Comparison of ENCODE assay signal across 12 mouse cellular contexts in the genomic region with DNA sequence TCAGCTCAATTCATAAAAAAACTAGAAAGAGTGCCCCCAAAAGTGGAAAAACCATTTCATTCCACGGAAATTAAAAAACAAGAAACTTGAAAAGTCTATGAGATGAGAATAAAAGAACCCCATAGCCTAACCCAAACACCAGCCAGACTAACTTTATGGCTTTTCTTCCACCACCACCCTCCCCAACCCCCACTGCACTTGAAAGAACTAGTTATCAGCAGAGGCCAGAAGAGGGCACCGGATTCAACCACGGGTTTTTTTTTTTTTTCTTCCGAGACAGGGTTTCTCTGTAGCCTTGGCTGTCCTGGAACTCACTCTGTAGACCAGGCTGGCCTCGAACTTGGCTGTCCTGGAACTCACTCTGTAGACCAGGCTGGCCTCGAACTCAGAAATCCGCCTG. TPM values are rescaled to one million over a fixed set of nuclear protein-coding genes. Genes with fewer than 3 reads are reported as not detected.
DNase-seq lines count a peak whose midpoint lies in the region; ATAC-seq and TF ChIP-seq lines count a peak whose summit lies in the region.
"Had no signal": no experiment of that assay in that cellular context is flagged by ENCODE, and none has a peak within 500 bp of the region (broad histone marks: within the 10 kb centered on the region; RNA-seq: fewer than 3 reads in every experiment).

No protein-coding gene starts in this region.

- TF ChIP-seq EP300 in MEL (IDR thresholded peaks at IDR 0.05; ENCODE audit: low read depth in 1 of 2, low read length in 2 of 2) = peak; percentile 77 to 80

- no peak for TF ChIP-seq RAD21 in MEL (IDR thresholded peaks at IDR 0.05; ENCODE audit: low read depth, low read length)

- no peak for DNase-seq in hindbrain, embryonic 10.5 days (ENCODE audit: low spot score)
- DNase-seq in hindbrain, embryonic 11.5 days (ENCODE audit: low spot score) = no peak
- DNase-seq in 3T3-L1 (ENCODE audit: low read depth, low spot score) (peak; percentile 54), MEL (ENCODE audit: low read depth, low spot score) (peak; percentile 90), liver (peak; percentile 84)
- DNase-seq in kidney, postnatal 25 days = no peak
- DNase-seq in gastrocnemius, postnatal 14 days = no peak
- no peak for DNase-seq in ovary, adult 18-20 months (ENCODE audit: low spot score)
- DNase-seq: cerebellum, adult 9-11 months had no signal

- no peak overlapping the region for H3K27ac ChIP-seq in hindbrain, embryonic 10.5 days
- H3K27ac ChIP-seq in hindbrain, embryonic 11.5 days (ENCODE audit: low read depth, low read length) = no peak overlapping the region
- peak overlapping the region; percentile 83 for H3K27ac ChIP-seq in MEL (ENCODE audit: control insufficient read depth, low read depth, low read length)
- H3K27ac ChIP-seq: limb, embryonic 12.5 days; stomach, postnatal 0 days had no signal

- WGBS in hindbrain, embryonic 10.5 days = 70% methylated on average over 7 of the region's 7 CpGs
- 72% methylated on average over 7 of the region's 7 CpGs for WGBS in hindbrain, embryonic 11.5 days

- peak overlapping the region; percentile 99 for H3K4me3 ChIP-seq in hindbrain, embryonic 10.5 days
- no peak overlapping the region for H3K4me3 ChIP-seq in hindbrain, embryonic 11.5 days (ENCODE audit: low read depth, low read length)
- H3K4me3 ChIP-seq in MEL (ENCODE audit: control insufficient read depth in 1 of 2, insufficient read depth in 1 of 2, low read depth in 2 of 2, low read length in 2 of 2) = peak overlapping the region; percentile 43 to 74

- TF ChIP-seq CTCF in MEL (IDR thresholded peaks at IDR 0.05 in 2 of 3, conservative IDR thresholded peaks at IDR 0.05 in 1 of 3; ENCODE audit: control insufficient read depth in 1 of 3, insufficient read depth in 1 of 3, low read depth in 2 of 3, low read length in 3 of 3, poor library complexity in 1 of 3, severe bottlenecking in 1 of 3) = peak in 1 of 3 experiments; percentile 37; a peak in 2 of 6 replicates

- no peaks in the 10 kb centered on the region for H3K27me3 ChIP-seq in hindbrain, embryonic 10.5 days (ENCODE audit: insufficient read depth, poor library complexity, severe bottlenecking)
- no peaks in the 10 kb centered on the region for H3K27me3 ChIP-seq in hindbrain, embryonic 11.5 days (ENCODE audit: control insufficient read depth, insufficient read depth, low read length)
- H3K27me3 ChIP-seq in MEL (ENCODE audit: control insufficient read depth in 1 of 2, insufficient read depth in 2 of 2, low read length in 2 of 2) = no peaks in the 10 kb centered on the region
- H3K27me3 ChIP-seq: limb, embryonic 12.5 days had no signal

- no peak overlapping the region for H3K9ac ChIP-seq in hindbrain, embryonic 11.5 days (ENCODE audit: low read depth, low read length)
- peak overlapping the region; percentile 24 for H3K9ac ChIP-seq in MEL (ENCODE audit: control insufficient read depth, low read depth, low read length, poor library complexity, severe bottlenecking)
- H3K9ac ChIP-seq: limb, embryonic 12.5 days had no signal

- ATAC-seq in hindbrain, embryonic 11.5 days (ENCODE audit: low FRiP score) = no peak
- ATAC-seq: forebrain, postnatal 0 days had no signal

- no peak overlapping the region for H3K4me2 ChIP-seq in hindbrain, embryonic 11.5 days (replicated peaks; ENCODE audit: low read depth, low read length)

- TF ChIP-seq POLR2A in MEL (IDR thresholded peaks at IDR 0.05; ENCODE audit: control insufficient read depth in 1 of 2, insufficient read depth in 1 of 2, low read depth in 1 of 2, low read length in 2 of 2, poor library complexity in 1 of 2) = no peak; a peak in 1 of 4 replicates

- H3K79me2 ChIP-seq in MEL (ENCODE audit: control insufficient read depth, insufficient read depth, low read length, poor library complexity) = peaks cover 67% of the 10 kb centered on the region

- H3K36me3 ChIP-seq in hindbrain, embryonic 10.5 days = 0 out of 2 replicates have a peak, but pooled peaks cover 10% of the 10 kb centered on the region
- H3K36me3 ChIP-seq in hindbrain, embryonic 11.5 days (ENCODE audit: control insufficient read depth, insufficient read depth, low read length) = no peaks in the 10 kb centered on the region
- H3K36me3 ChIP-seq in MEL (ENCODE audit: control insufficient read depth in 1 of 2, insufficient read depth in 2 of 2, low read length in 2 of 2) = peaks cover 25 to 50% of the 10 kb centered on the region in 2 experiments
- H3K36me3 ChIP-seq: limb, embryonic 12.5 days had no signal

- intact Hi-C loops in gastrocnemius, postnatal 14 days (cut with DNase I; ENCODE audit: low total_unique reads) = no loop called here

- peaks cover 18% of the 10 kb centered on the region for H3K4me1 ChIP-seq in hindbrain, embryonic 10.5 days (replicated peaks)
- H3K4me1 ChIP-seq in hindbrain, embryonic 11.5 days (replicated peaks; ENCODE audit: control insufficient read depth, insufficient read depth, low read length) = no peaks in the 10 kb centered on the region
- H3K4me1 ChIP-seq in MEL (ENCODE audit: control insufficient read depth in 1 of 2, insufficient read depth in 2 of 2, low read length in 2 of 2) = peaks cover 21 to 22% of the 10 kb centered on the region in 2 experiments

- H3K9me3 ChIP-seq in hindbrain, embryonic 10.5 days = no peaks in the 10 kb centered on the region
- H3K9me3 ChIP-seq in hindbrain, embryonic 11.5 days (ENCODE audit: control insufficient read depth, low read length) = no peaks in the 10 kb centered on the region
- no peaks in the 10 kb centered on the region for H3K9me3 ChIP-seq in MEL (replicated peaks; ENCODE audit: insufficient read depth, low read length)
- H3K9me3 ChIP-seq: limb, embryonic 12.5 days had no signal

TF ChIP-seq in MEL, 35 proteins besides CTCF, POLR2A, EP300 and RAD21 (continues in another document):
- TF ChIP-seq HCFC1 (IDR thresholded peaks at IDR 0.05; ENCODE audit: low read depth, low read length) (peak; percentile 61; the same call in 1 of the 2 replicates), POLR2AphosphoS2 (IDR thresholded peaks at IDR 0.05; ENCODE audit: low read length) (no peak), MAX (IDR thresholded peaks at IDR 0.05; ENCODE audit: low read length) (no peak), ETS1 (IDR thresholded peaks at IDR 0.05; ENCODE audit: low read depth, low read length) (peak; percentile 73), JUND (IDR thresholded peaks at IDR 0.05; ENCODE audit: low read depth, low read length) (no peak), KAT2A (conservative IDR thresholded peaks at IDR 0.05; ENCODE audit: low read depth, low read length) (no peak), RCOR1 (IDR thresholded peaks at IDR 0.05; ENCODE audit: low read depth, low read length) (peak; percentile 75), ZKSCAN1 (IDR thresholded peaks at IDR 0.05; ENCODE audit: low read depth, low read length) (peak; percentile 76; the same call in 1 of the 2 replicates), ELF1 (IDR thresholded peaks at IDR 0.05; ENCODE audit: low read depth, low read length) (no peak), ZNF384 (IDR thresholded peaks at IDR 0.05; ENCODE audit: low read depth, low read length) (peak; percentile 98), E2F4 (IDR thresholded peaks at IDR 0.05; ENCODE audit: borderline replicate concordance, low read depth, low read length) (no peak), ZC3H11A (IDR thresholded peaks at IDR 0.05; ENCODE audit: low read depth, low read length) (no peak), ZMIZ1 (IDR thresholded peaks at IDR 0.05; ENCODE audit: low read depth, low read length) (0 out of 2 replicates have a peak, but pooled peaks have one; percentile 45), MEF2A (IDR thresholded peaks at IDR 0.05; ENCODE audit: extremely low read depth, insufficient replicate concordance, low read depth, low read length, poor library complexity, severe bottlenecking) (no peak)

RNA-seq across cellular contexts. Expression of gene Ppm1g, which starts 2.2 kb away (rescaled TPM):
- polyA plus RNA-seq in hindbrain, embryonic 10.5 days (2016; fragmentation: Nextera tagmentation; extraction: Ambion mirVana) = 172 and 197 TPM in 2 replicates
- 148 and 156 TPM in 2 replicates for polyA plus RNA-seq in hindbrain, embryonic 11.5 days (2014; fragmentation: Nextera tagmentation; extraction: Ambion mirVana)
- total RNA-seq in MEL (2012; rRNA removed) = 374 and 408 TPM in 2 replicates
- 100 to 1,000 TPM; 169 to 639 TPM for polyA plus RNA-seq in MEL (2012; ENCODE audit: insufficient read depth in 1 of 2, insufficient read length in 2 of 2, low read depth in 1 of 2, low replicate concordance in 2 of 2, missing spikeins in 1 of 2)
- 10 to 100 TPM; 38.0 to 39.8 TPM for total RNA-seq in gastrocnemius, postnatal 14 days (2021)

RNA-seq across cellular contexts. Expression of gene Zfp513, which starts 16.2 kb away (rescaled TPM):
- 12.7 and 15.0 TPM in 2 replicates for polyA plus RNA-seq in hindbrain, embryonic 10.5 days (2016; fragmentation: Nextera tagmentation; extraction: Ambion mirVana)
- polyA plus RNA-seq in hindbrain, embryonic 11.5 days (2014; fragmentation: Nextera tagmentation; extraction: Ambion mirVana) = 4.9 and 5.7 TPM in 2 replicates
- total RNA-seq in MEL (2012; rRNA removed) = 6.0 and 7.0 TPM in 2 replicates
- polyA plus RNA-seq in MEL (2012; ENCODE audit: insufficient read depth in 1 of 2, insufficient read length in 2 of 2, low read depth in 1 of 2, low replicate concordance in 2 of 2, missing spikeins in 1 of 2) = 10 to 100 TPM in 1 of 2 experiments, not detected in 1; 15.2 TPM
- 1 to 10 TPM; 7.1 TPM for total RNA-seq in gastrocnemius, postnatal 14 days (2021)

RNA-seq across cellular contexts. Expression of gene Nrbp1, which starts 22.4 kb away (rescaled TPM):
- 151 and 159 TPM in 2 replicates for polyA plus RNA-seq in hindbrain, embryonic 10.5 days (2016; fragmentation: Nextera tagmentation; extraction: Ambion mirVana)
- polyA plus RNA-seq in hindbrain, embryonic 11.5 days (2014; fragmentation: Nextera tagmentation; extraction: Ambion mirVana) = 141 and 148 TPM in 2 replicates
- 40.5 and 42.0 TPM in 2 replicates for total RNA-seq in MEL (2012; rRNA removed)
- 10 to 100 TPM in 1 of 2 experiments, not detected in 1; 55.2 TPM for polyA plus RNA-seq in MEL (2012; ENCODE audit: insufficient read depth in 1 of 2, insufficient read length in 2 of 2, low read depth in 1 of 2, low replicate concordance in 2 of 2, missing spikeins in 1 of 2)
- 10 to 100 TPM; 61.1 to 63.4 TPM for total RNA-seq in gastrocnemius, postnatal 14 days (2021)

RNA-seq across cellular contexts. Expression of gene Gm9970, which starts 22.7 kb away (rescaled TPM):
- polyA plus RNA-seq in hindbrain, embryonic 10.5 days (2016; fragmentation: Nextera tagmentation; extraction: Ambion mirVana) = 0.30 TPM in 1 of 2 replicates, not detected in the other
- polyA plus RNA-seq in hindbrain, embryonic 11.5 days (2014; fragmentation: Nextera tagmentation; extraction: Ambion mirVana) = 0.50 and 0.80 TPM in 2 replicates
- total RNA-seq in MEL (2012; rRNA removed) = not detected in 2 replicates
- polyA plus RNA-seq in MEL (2012; ENCODE audit: insufficient read depth in 1 of 2, insufficient read length in 2 of 2, low read depth in 1 of 2, low replicate concordance in 2 of 2, missing spikeins in 1 of 2) = under 1 TPM in 1 of 2 experiments, not detected in 1; 0.24 TPM
- total RNA-seq in gastrocnemius, postnatal 14 days (2021) = not detected

RNA-seq across cellular contexts. Expression of gene Eif2b4, which starts 25.1 kb away (rescaled TPM):
- 85.2 and 99.3 TPM in 2 replicates for polyA plus RNA-seq in hindbrain, embryonic 10.5 days (2016; fragmentation: Nextera tagmentation; extraction: Ambion mirVana)
- polyA plus RNA-seq in hindbrain, embryonic 11.5 days (2014; fragmentation: Nextera tagmentation; extraction: Ambion mirVana) = 65.8 and 66.5 TPM in 2 replicates
- 126 and 151 TPM in 2 replicates for total RNA-seq in MEL (2012; rRNA removed)
- polyA plus RNA-seq in MEL (2012; ENCODE audit: insufficient read depth in 1 of 2, insufficient read length in 2 of 2, low read depth in 1 of 2, low replicate concordance in 2 of 2, missing spikeins in 1 of 2) = 100 to 1,000 TPM in 1 of 2 experiments, not detected in 1; 282 TPM
- 10 to 100 TPM; 44.4 to 48.7 TPM for total RNA-seq in gastrocnemius, postnatal 14 days (2021)

Comparison
In these comparisons a context has a peak if more than half of its experiments do, and no peak if none do; other contexts are left out.
1. DNase-seq: peak in 3T3-L1 (single experiment), MEL (single experiment) and liver (single experiment); none in hindbrain, embryonic 10.5 days (single experiment), hindbrain, embryonic 11.5 days (single experiment), kidney, postnatal 25 days (0 of 2), gastrocnemius, postnatal 14 days (single experiment) and ovary, adult 18-20 months (single experiment).